Mouse (Mus musculus) frontal cortex, adult (tissue): ENCODE measurements around the gene Ifna12.
"Not testable (repeated sequence)": the region's sequence is repeated elsewhere in the genome, so short reads cannot be mapped to it uniquely, and the experiment has no call there.

Experiments
- ATAC-seq: cut with Nextera tagmentation; 2 replicates; pipeline ENCODE4 v1.9.2; 2017; ENCODE audit warnings: mild to moderate bottlenecking, moderate library complexity, mixed read lengths; ENCODE audit not compliant: low TSS enrichment

Gene Ifna12

GRCm38 (mm10) chr4:88603276-88603675 lies at the start of gene Ifna12:
TSS of gene Ifna12 (minus strand) at chr4:88603376.
- ATAC-seq: no peak

GRCm38 (mm10) chr4:88644359-88644758 lies 41.2 kb upstream of the Ifna12 start, which contains the start of gene Ifna13:
TSS of gene Ifna13 (minus strand) at chr4:88644459.
- no peak for ATAC-seq

- no peak for ATAC-seq
Measured at GRCm38 (mm10) chr4:88642526-88642925, 39.4 kb upstream of the Ifna12 start.

- peak; percentile 100 for ATAC-seq
Measured at GRCm38 (mm10) chr4:88641077-88641831, 38.1 kb upstream of the Ifna12 start.

GRCm38 (mm10) chr4:88640704-88641076 lies 37.5 kb upstream of the Ifna12 start:
- ATAC-seq: no peak

- ATAC-seq: no peak
Measured at GRCm38 (mm10) chr4:88634311-88634710, 31.1 kb upstream of the Ifna12 start, which contains the start of gene C87499. TSS of gene C87499 (minus strand) at chr4:88634411.

- no peak for ATAC-seq
Measured at GRCm38 (mm10) chr4:88592285-88592684, 10.9 kb downstream of the Ifna12 start, which contains the start of gene Ifna9. TSS of gene Ifna9 (minus strand) at chr4:88592385.

- ATAC-seq: no peak
Measured at GRCm38 (mm10) chr4:88571698-88572097, 31.5 kb downstream of the Ifna12 start, which contains the start of gene Ifna14. TSS of gene Ifna14 (minus strand) at chr4:88571798.

GRCm38 (mm10) chr4:88561791-88562190 lies 41.4 kb downstream of the Ifna12 start:
- no peak for ATAC-seq

GRCm38 (mm10) chr4:88558145-88558544 lies 45.0 kb downstream of the Ifna12 start, which contains the start of gene Ifna15:
TSS of gene Ifna15 (minus strand) at chr4:88558245.
- ATAC-seq: not testable (repeated sequence)
